Mouse (Mus musculus) layer of hippocampus, adult 9-10 months (tissue): Measurements from ENCODE around the gene Incenp.
A peak's percentile ranks its signal among the peaks of the same experiment; 100 is the strongest.
"Not testable (repeated sequence)": the region's sequence is repeated elsewhere in the genome, so short reads cannot be mapped to it uniquely, and the experiment has no call there.

Source experiments
- DNase-seq: peaks from one replicate; pipeline ENCODE4 v3.0.0; 2022; ENCODE audit warnings: low spot score

Gene Incenp

DNA sequence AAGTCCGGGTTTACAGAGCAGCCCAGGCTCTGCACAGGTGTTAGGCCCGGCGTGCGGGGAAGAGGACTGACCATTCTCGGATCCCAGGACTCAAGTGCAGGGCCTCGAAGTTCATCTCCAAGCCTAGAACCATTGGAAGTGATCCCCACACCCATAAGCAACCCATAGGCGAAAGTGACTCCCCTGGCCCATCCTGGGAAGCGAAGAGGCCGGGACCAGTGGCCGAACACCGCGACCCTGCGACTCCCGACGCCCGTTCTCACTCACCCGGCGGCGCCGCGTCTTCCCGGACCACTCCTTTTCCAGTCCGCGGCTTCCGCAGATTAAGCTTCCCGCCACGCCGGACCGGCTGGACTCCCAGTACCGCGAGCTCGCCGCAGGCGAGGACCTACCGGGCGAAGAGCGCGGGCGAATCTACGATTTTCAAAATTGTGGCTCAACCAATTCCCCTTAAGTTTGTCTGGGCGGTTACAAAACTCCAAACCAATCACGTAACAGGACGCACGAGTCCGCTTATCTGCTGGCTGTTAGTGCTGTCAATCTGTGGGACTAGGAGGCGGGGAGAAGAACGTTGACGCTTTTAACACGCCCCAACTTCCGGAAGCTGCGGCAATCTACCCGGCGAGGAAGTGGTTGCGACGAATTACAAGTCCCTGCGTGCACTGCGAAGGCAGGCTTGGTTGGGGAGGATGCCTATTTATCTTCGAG lies at the start of gene Incenp:
TSS of gene Incenp (minus strand) at position 480 of the 708 bp plus-strand sequence.
- peak; percentile 95 for DNase-seq

GRCm38 (mm10) chr19:9946986-9947385 lies 47.6 kb upstream of the Incenp start:
- no peak for DNase-seq

DNA sequence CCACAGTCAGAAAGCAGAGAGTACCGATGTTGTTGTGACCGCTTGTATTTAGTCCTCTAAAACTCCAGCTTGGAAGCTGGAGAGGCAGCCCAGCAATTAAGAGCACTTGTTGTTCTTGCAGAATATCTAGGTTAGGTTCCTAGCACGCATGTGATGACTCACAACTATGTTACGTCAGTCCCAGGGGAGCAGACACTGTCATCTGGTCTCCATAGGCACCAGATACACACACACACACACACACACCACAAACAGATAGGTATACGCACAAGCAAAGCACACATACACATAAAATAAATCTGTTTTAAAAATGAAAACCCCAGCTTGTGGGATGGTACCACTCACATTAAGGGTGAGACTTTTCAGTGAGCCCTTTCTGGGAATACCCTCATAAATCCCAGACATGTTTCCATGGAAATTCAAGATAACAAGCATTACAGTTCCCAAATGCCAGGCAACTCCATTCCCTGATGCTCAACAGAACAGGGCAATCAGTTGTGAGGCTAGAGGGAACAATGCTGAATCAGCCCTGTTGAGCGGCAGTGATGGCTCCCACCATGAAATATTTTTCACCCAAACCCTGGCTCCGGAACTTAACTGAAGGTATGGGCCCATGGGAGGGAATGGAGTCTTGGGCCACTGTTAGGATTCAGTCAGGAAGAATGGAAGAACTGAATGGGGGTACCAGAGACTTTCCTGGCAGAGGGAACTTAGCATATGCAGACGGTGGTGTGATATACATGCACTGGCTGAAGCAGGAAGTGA lies 46.6 kb upstream of the Incenp start:
- no peak for DNase-seq

GRCm38 (mm10) chr19:9942539-9943533 lies 43.5 kb upstream of the Incenp start:
- DNase-seq, result no peak

DNA sequence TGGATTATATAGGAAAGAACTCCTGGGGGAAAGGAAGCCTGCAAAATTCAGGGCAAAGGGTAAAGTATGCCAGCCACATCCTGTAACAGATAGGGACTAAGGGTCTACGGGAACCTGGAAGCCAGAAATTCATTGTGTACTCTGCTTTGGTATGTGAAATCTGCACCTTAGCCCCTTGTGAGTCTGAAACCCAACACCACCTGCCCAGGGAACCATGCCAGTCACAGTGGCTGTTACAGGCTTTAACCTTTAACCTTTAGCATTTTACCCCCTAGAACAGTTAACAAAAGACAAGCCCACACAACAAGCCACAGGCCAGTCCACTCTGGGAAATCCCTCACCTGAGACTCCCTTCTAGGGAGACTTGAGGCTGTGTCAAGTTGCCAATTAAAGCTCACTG lies 42.5 kb upstream of the Incenp start:
- DNase-seq, result no peak

- DNase-seq, result no peak
Measured at GRCm38 (mm10) chr19:9940903-9941302, 41.6 kb upstream of the Incenp start.

DNA sequence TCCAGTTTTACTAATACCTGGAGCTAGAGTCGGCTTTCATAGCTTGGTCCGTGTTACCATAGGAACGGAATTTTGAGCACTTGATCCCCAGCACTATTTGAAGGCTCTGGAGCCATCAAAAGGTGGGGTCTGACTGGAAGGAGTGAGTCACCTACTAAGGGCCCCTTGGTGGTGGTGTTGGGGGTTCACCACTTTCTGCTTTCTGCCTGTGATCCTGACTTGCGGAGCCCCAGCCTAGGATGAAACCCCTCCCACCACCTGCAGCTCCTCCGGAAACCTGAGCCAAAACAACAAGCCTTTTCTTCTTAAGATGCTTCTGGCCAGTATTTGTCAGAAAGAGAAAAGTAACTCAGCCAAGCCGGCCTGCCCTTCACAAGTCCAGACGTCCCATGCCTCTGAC lies 40.5 kb upstream of the Incenp start:
- DNase-seq, result no peak

GRCm38 (mm10) chr19:9938824-9939303 lies 39.5 kb upstream of the Incenp start:
- no peak for DNase-seq

- DNase-seq, result no peak
Measured at GRCm38 (mm10) chr19:9938156-9938823, 38.9 kb upstream of the Incenp start.

- DNase-seq, result no peak
Measured at GRCm38 (mm10) chr19:9937428-9937827, 38.1 kb upstream of the Incenp start.

GRCm38 (mm10) chr19:9936579-9936978 lies 37.2 kb upstream of the Incenp start:
- no peak for DNase-seq

DNA sequence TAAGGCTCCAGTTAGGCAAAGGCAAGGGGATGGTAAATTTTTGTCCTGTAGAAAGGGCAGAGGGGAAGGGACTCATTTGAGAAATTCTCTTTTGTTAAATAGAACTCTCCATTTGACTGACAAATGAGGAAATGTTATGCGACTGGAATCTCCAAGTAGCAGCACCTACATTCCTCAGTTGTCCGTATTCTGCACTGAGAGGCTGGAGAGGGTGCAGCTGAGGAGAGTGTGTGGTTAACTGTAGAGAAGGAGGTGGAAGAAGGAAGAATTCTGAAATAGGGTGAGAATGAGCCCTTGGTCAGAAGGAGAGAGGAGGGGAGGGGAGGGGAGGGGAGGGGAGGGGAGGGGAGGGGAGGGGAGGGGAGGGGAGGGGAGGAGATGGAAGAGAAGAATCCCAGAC lies 34.6 kb upstream of the Incenp start:
- DNase-seq, result no peak

DNA sequence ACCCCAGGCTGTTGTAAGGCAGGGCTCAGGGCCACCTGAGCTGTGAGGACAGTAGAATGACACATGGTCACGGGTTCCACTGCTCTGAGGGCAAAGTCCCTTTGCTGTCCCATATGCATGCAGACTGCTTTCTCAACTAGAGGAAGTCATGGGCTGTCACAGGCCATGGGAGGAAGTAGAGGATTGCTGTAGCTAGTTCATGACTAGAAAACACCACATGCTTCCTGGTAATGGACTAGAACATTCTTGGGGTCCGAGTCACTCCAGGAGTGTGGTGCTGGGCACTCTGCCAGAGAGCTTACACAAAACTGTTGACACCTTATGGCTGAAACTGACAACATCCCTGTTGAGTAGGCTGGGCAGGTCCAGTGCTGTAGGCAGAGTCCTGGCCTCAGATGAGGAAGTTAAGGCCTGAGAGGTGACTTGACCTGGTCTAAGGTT lies 31.8 kb upstream of the Incenp start:
- not testable (repeated sequence) for DNase-seq

DNA sequence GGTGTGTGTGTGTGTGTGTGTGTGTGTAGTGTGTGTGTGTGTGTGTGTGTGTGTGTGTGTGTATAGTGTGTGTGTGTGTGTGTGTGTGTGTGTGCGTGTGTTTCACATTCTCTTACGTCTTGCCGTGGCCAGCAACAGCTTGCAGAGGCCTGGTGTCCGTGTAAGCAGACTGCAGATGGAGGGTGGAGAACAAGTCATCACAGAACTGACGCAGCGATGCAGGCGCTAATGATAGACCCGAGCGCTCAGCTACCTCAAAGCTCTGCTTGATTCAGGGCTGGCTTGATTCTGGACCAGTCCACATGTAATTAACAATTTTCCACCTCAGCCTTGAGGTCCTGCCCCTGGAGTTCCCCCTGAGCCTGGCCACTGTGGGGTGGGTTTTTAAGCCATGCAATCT lies 28.7 kb upstream of the Incenp start:
- DNase-seq, result no peak

DNA sequence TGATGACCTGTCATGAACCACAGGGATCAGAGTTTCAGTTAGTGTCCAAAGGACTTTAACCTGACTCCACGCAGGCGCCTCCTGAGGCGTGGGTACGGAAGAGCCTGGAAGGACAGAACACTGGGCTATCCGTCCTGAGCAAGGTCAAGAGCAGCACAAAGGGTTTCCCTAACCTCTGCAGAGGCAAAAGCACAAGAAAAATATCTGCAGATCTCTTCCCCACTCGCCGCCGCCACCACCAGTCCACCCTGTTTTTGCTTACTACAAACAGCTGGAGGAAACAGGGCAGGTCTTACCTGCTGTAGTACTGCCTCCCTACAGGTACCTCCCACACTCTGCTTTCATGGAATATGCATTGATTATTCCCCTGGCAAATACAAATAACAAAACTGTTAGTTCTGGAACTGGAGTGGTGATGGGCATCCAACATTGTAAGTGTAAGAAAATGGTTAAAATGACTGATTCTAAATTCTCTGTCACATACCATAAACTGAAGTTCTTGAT lies 25.5 kb upstream of the Incenp start:
- no peak for DNase-seq

- no peak for DNase-seq
Measured at GRCm38 (mm10) chr19:9924034-9924768, 24.9 kb upstream of the Incenp start.

DNA sequence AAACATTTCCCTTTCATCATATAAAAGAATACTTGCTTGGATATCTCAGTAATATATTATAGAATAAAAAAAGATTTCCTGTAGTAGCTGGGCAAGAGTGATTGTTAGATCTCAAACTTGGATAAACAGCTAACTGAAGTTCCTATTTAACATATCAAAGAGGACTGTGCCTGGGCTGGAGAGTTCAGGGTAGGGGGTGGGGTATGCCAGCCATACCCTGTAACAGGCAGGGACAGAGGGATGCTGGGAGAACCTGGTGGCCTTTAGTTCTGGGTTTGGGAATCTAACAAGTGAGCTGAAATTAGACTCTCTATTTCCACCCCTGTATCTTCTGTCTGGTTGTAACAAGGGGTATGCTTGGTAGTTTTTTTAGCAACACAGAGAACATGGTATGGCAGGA lies 23.7 kb upstream of the Incenp start:
- DNase-seq, result no peak

GRCm38 (mm10) chr19:9922228-9922627 lies 22.9 kb upstream of the Incenp start:
- peak; percentile 75 for DNase-seq

GRCm38 (mm10) chr19:9920835-9921784 lies 21.8 kb upstream of the Incenp start:
- DNase-seq, result no peak
